Mouse (Mus musculus): ENCODE data around the gene Spata18. TPM values are rescaled to one million over a fixed set of nuclear protein-coding genes. Genes with fewer than 3 reads are reported as not detected.

Gene Spata18
- total and polyA plus RNA-seq, 3 experiments = not detected

GRCm38 (mm10) chr5:73712852-73713251 is 61.7 kb downstream of the Spata18 start:
- no peaks in the 10 kb centered on the region for H3K79me2 ChIP-seq (ENCODE audit: control insufficient read depth, insufficient read depth, low read length, poor library complexity)
- H3K27ac ChIP-seq (ENCODE audit: control insufficient read depth, low read depth, low read length) = no peak overlapping the region
- TF ChIP-seq POLR2AphosphoS2 (IDR thresholded peaks at IDR 0.05; ENCODE audit: low read length) (no peak), EP300 (IDR thresholded peaks at IDR 0.05; ENCODE audit: low read depth in 1 of 2, low read length in 2 of 2) (no peak), MYB (IDR thresholded peaks at IDR 0.05; ENCODE audit: low read depth, low read length) (no peak), SIN3A (IDR thresholded peaks at IDR 0.05; ENCODE audit: low read length) (no peak), RAD21 (IDR thresholded peaks at IDR 0.05; ENCODE audit: low read depth, low read length) (no peak), MAX (IDR thresholded peaks at IDR 0.05; ENCODE audit: low read length) (no peak), MAFK (IDR thresholded peaks at IDR 0.05; ENCODE audit: borderline replicate concordance, low read depth, low read length) (no peak), ZKSCAN1 (IDR thresholded peaks at IDR 0.05; ENCODE audit: low read depth, low read length) (no peak), CHD1 (IDR thresholded peaks at IDR 0.05; ENCODE audit: low read depth, low read length) (no peak), TCF12 (IDR thresholded peaks at IDR 0.05; ENCODE audit: low read depth, low read length) (no peak), TAL1 (IDR thresholded peaks at IDR 0.05; ENCODE audit: low read length) (no peak), GABPA (IDR thresholded peaks at IDR 0.05; ENCODE audit: low read depth, low read length) (no peak), USF2 (IDR thresholded peaks at IDR 0.05; ENCODE audit: borderline replicate concordance in 1 of 2, insufficient read depth in 1 of 2, low read depth in 1 of 2, low read length in 2 of 2) (no peak), ZC3H11A (IDR thresholded peaks at IDR 0.05; ENCODE audit: low read depth, low read length) (no peak), UBTF (IDR thresholded peaks at IDR 0.05; ENCODE audit: borderline replicate concordance, insufficient read depth, low read depth, low read length) (no peak), MXI1 (IDR thresholded peaks at IDR 0.05; ENCODE audit: low read depth, low read length) (no peak), ZNF384 (IDR thresholded peaks at IDR 0.05; ENCODE audit: low read depth, low read length) (no peak)
- no peak overlapping the region for H3K9ac ChIP-seq (ENCODE audit: control insufficient read depth, low read depth, low read length, poor library complexity, severe bottlenecking)
- H3K9me3 ChIP-seq (replicated peaks; ENCODE audit: insufficient read depth, low read length) = no peaks in the 10 kb centered on the region
- peaks cover 5 to 12% of the 10 kb centered on the region in 2 experiments; a peak in 3 of 4 replicates for H3K27me3 ChIP-seq (ENCODE audit: control insufficient read depth in 1 of 2, insufficient read depth in 2 of 2, low read length in 2 of 2)
- H3K4me3 ChIP-seq (ENCODE audit: control insufficient read depth in 1 of 2, insufficient read depth in 1 of 2, low read depth in 2 of 2, low read length in 2 of 2) = no peak overlapping the region
- no peaks in the 10 kb centered on the region for H3K4me1 ChIP-seq (ENCODE audit: control insufficient read depth in 1 of 2, insufficient read depth in 2 of 2, low read length in 2 of 2)
- no peak for DNase-seq (ENCODE audit: low read depth, low spot score)
- no peaks in the 10 kb centered on the region for H3K36me3 ChIP-seq (ENCODE audit: control insufficient read depth in 1 of 2, insufficient read depth in 2 of 2, low read length in 2 of 2)

GRCm38 (mm10) chr5:73716941-73717340 is 65.8 kb downstream of the Spata18 start:
- no peaks in the 10 kb centered on the region for H3K36me3 ChIP-seq (ENCODE audit: control insufficient read depth in 1 of 2, insufficient read depth in 2 of 2, low read length in 2 of 2)
- H3K4me1 ChIP-seq (ENCODE audit: control insufficient read depth in 1 of 2, insufficient read depth in 2 of 2, low read length in 2 of 2) = no peaks in the 10 kb centered on the region
- no peak overlapping the region for H3K9ac ChIP-seq (ENCODE audit: control insufficient read depth, low read depth, low read length, poor library complexity, severe bottlenecking)
- no peak for DNase-seq (ENCODE audit: low read depth, low spot score)
- peaks cover 4 to 11% of the 10 kb centered on the region in 2 experiments for H3K27me3 ChIP-seq (ENCODE audit: control insufficient read depth in 1 of 2, insufficient read depth in 2 of 2, low read length in 2 of 2)
- no peak overlapping the region for H3K27ac ChIP-seq (ENCODE audit: control insufficient read depth, low read depth, low read length)
- H3K79me2 ChIP-seq (ENCODE audit: control insufficient read depth, insufficient read depth, low read length, poor library complexity) = no peaks in the 10 kb centered on the region
- TF ChIP-seq SMC3 (IDR thresholded peaks at IDR 0.05; ENCODE audit: low read depth, low read length) = no peak
- TF ChIP-seq RCOR1 (IDR thresholded peaks at IDR 0.05; ENCODE audit: low read depth, low read length) = no peak
- no peak for TF ChIP-seq MEF2A (IDR thresholded peaks at IDR 0.05; ENCODE audit: extremely low read depth, insufficient replicate concordance, low read depth, low read length, poor library complexity, severe bottlenecking)
- no peak for TF ChIP-seq NRF1 (IDR thresholded peaks at IDR 0.05; ENCODE audit: insufficient read depth, low read depth, low read length, poor library complexity, severe bottlenecking)
- no peak for TF ChIP-seq HCFC1 (IDR thresholded peaks at IDR 0.05; ENCODE audit: low read depth, low read length)
- TF ChIP-seq ETS1 (IDR thresholded peaks at IDR 0.05; ENCODE audit: low read depth, low read length) = no peak
- TF ChIP-seq NELFE (IDR thresholded peaks at IDR 0.05; ENCODE audit: low read depth, low read length) = no peak
- TF ChIP-seq USF2 (IDR thresholded peaks at IDR 0.05; ENCODE audit: borderline replicate concordance in 1 of 2, insufficient read depth in 1 of 2, low read depth in 1 of 2, low read length in 2 of 2) = no peak
- no peak for TF ChIP-seq GABPA (IDR thresholded peaks at IDR 0.05; ENCODE audit: low read depth, low read length)
- no peak for TF ChIP-seq TCF12 (IDR thresholded peaks at IDR 0.05; ENCODE audit: low read depth, low read length)
- TF ChIP-seq CHD1 (IDR thresholded peaks at IDR 0.05; ENCODE audit: low read depth, low read length) = no peak
- no peak for TF ChIP-seq ZNF384 (IDR thresholded peaks at IDR 0.05; ENCODE audit: low read depth, low read length)
- TF ChIP-seq MAZ (IDR thresholded peaks at IDR 0.05; ENCODE audit: low read depth, low read length) = no peak
- TF ChIP-seq BHLHE40 (IDR thresholded peaks at IDR 0.05; ENCODE audit: borderline replicate concordance, low read depth, low read length) = no peak
- TF ChIP-seq KAT2A (conservative IDR thresholded peaks at IDR 0.05; ENCODE audit: low read depth, low read length) = no peak
- TF ChIP-seq CTCF (IDR thresholded peaks at IDR 0.05 in 2 of 3, conservative IDR thresholded peaks at IDR 0.05 in 1 of 3; ENCODE audit: control insufficient read depth in 1 of 3, insufficient read depth in 1 of 3, low read depth in 2 of 3, low read length in 3 of 3, poor library complexity in 1 of 3, severe bottlenecking in 1 of 3) = no peak
- no peaks in the 10 kb centered on the region for H3K9me3 ChIP-seq (replicated peaks; ENCODE audit: insufficient read depth, low read length)
- H3K4me3 ChIP-seq (ENCODE audit: control insufficient read depth in 1 of 2, insufficient read depth in 1 of 2, low read depth in 2 of 2, low read length in 2 of 2) = no peak overlapping the region

Data from MEL (cell line).